Mouse (Mus musculus): ENCODE measurements around the gene Pitpnm2.

The Pitpnm2 gene

DNA sequence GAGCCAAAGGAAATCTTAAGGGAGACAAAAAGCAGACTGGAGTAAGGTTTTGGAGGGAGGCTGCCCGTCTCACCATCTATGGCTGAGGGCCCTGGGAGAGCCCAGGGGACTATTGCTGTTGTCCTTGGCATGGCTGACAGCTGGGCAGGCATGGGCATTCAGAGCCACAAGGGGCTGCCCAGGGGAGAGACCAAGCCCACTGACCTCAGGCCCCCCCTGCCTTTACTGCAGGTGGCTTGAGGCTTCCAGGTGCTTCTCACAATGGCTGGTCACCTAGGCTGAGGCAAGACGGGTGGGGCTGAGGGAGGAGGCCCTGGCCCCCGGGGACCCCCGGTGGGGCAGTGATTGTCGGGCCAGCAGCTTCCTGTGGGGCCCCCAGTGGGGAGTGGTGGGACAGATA lies 130.4 kb downstream of the Pitpnm2 start:
- DNase-seq: no peak

DNA sequence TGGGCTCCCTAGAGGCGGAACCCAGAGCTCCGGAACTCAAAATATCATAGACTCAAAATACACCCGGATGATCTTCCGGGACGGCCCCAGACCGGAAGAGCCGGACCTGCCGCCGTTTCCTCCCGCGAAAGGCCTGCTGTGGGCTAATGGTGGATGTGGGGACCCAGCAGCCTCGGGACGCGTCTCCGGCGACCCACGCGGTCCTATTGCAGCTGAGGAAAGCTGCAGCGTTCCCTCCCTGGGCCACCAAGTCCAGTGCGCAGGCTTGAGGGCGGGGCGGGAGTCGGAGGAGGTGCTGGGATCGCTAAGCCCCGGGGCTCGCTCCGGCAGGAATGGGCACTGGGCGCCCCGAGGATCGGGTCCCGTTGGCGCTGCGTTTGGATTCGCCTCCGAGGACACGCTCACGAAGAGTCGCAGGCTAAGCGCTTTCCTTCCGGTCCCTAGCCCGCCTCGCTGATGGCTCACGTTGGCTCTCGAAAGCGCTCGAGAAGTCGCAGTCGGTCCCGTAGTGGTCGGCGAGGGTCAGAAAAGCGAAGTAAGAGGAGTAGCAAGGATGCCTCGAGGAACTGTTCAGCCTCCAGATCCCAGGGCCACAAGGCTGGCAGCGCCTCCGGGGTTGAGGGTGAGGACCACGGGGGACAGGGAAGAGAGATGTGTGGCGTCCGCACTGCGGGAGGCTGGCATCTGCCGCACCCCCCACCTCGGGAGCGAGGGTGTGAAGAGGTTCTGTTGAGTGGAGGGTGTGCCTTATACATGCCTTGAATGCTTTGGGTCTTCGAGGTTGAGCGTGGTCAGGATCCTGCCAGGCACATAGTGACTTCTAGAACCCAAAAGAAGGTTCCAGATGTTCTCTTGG lies 133.3 kb downstream of the Pitpnm2 start, which contains the start of gene Arl6ip4:
Arl6ip4 (plus strand) TSS at position 100 of the 856 bp plus-strand sequence.
- peak; percentile 73 for DNase-seq

DNA sequence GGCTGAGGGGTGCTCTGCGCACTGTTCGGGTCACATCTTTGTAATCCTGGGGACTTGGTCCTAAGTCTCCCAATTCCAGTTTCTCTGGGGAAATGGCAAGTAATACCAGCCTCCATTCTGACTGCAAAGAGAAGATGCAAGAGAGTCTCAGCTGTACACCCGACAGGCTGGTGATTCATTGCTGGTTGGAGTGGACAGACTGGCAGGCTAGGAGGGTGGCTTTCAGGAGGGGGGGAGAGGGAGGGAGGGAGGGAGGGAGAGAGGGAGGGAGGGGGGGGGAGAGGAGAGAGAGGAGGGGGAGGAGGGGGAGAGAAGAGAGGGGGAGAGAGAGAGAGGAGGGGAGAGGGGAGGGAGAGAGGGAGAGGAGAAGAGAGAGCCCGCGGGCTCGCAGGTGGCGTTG lies 134.0 kb downstream of the Pitpnm2 start:
- DNase-seq: no peak

DNA sequence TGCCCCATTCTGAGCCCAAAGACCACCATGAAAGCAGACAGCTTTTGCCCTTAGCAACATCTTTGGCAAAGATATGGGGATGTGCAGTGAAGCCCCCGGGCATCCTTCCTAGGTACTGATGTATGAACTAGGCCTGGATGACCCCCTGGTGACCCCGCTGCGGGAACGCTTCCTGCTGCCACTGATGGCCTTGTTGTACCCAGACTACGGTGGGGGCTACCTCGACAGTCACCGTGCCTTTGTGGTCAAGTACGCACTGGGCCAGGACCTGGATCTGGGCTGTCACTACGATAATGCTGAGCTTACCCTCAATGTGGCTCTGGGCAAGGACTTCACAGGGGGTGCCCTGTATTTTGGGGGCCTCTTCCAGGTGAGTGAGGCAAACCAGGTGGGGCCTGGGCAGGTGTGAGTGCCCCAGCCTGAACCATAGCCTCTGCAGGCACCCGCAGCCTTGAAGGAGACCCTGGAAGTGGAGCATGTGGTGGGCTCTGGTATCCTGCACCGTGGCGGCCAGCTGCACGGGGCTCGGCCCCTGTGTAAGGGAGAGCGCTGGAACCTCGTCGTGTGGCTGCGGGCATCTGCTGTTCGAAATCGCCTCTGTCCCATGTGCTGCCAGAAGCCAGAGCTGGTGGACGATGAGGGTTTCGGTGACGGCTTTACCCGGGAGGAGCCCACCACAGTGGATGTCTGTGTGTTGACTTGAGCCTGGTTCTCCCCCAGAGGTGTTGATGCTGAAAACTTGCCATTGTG lies 135.1 kb downstream of the Pitpnm2 start:
- DNase-seq: no peak

DNA sequence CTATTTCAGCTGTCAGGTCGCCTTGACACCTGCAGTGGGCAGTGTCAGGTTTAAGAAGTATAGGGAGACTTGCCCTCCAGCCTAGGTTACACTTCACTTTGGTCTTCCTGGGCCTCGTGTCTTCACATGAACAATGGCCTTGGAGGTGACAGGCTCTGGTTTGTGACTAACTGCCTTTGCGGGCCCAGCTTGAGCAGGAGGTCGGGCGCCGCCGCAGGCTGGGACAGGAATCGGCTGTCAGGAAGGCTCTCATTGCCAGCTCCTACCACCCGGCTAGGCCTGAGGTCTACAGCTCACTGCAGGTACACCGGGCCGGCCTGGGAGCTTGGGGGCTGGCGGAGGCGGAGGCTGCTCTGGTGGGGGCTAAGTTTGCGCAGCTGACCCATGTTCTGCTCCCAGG lies 136.5 kb downstream of the Pitpnm2 start:
- peak; percentile 72 for DNase-seq

DNA sequence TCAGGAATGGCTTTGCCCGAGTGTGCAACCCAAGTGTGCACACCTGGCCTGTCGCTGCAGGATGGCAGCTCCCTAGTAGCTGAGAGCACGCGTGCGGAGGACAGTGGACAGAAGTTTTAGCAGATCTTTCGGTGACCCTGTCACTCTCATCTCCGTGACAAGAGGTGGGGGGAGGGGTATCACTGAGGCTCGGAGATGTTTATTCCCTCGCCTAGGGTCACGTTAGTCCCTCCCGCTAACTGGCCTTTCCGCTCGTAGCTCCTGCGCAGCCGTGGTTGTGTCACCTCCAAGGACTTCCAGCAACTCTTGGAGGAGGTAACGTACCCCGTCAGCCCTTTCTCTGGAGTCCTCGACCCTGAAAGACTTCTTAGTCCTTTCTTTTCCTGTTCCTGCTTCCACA lies 137.0 kb downstream of the Pitpnm2 start:
- peak; percentile 62 for DNase-seq

DNA sequence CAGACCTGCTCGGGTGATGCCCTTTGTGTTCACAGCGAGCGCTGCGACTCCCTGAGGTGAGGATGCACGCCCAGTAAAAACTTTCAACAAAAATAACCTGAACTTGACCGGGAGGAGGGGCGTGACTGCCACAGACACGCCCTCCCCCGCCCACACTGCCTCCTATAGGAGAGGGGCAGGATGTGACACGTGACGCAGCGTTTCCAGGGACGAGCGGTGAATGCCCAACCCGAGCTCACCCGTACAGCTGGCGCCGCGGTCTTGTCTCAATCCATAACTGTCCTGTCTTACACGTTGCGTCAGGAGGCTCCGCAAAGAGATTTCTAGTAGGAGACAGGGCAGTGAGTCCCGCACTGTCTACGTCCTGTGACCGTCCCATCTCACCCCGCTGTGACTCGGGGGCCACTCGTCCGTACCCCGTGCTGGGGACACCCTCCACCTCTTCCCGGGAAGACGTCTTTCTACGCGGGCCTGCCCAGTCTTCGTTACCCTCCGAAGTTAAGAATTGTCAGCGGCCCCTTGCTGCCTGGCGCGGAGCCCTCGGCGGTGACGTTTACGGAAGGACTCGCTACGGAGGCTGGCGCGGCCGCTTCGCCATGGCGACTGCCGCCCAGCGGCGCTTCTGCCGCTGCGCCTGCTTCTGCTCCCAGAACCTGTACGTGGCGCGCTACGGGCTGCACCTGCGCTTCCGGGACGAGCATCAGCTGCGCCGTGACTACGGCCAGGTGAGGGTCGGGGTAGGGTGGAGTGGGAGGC lies 137.6 kb downstream of the Pitpnm2 start, which contains the start of gene Ogfod2:
Ogfod2 (plus strand) TSS at position 556 of the 756 bp plus-strand sequence.
- peak; percentile 97 for DNase-seq

DNA sequence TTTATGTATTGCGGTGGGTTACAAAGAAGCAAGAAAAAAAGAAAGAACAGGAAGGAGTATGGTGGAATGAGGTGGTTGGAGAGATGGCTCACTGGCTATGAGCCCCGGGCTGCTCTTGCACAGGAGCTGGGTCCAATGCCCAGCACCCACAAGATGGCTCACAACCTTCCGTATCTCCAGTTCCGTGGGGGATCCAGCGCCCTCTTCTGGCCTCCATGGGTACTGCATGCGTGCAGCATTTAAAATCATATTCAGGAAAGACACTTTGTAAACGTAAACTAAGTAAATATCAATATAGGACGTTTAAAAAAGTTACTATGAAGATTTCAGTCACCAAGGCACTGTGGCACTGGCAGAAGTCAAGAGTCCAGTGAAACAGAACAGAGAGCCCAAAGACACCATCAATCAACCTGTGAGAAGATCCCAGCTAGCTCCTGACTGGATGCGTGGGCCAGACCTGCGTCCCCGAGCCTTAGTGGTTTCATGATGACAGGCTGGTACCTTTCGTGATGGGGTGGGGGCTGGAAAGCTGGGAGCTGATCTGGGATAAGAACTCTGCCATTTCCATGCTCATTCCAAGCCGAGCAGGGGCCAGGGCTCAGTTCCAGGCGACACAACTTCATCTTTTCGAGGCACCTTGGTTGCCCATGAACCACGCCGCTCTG lies 138.4 kb downstream of the Pitpnm2 start:
- DNase-seq: peak; percentile 63

DNA sequence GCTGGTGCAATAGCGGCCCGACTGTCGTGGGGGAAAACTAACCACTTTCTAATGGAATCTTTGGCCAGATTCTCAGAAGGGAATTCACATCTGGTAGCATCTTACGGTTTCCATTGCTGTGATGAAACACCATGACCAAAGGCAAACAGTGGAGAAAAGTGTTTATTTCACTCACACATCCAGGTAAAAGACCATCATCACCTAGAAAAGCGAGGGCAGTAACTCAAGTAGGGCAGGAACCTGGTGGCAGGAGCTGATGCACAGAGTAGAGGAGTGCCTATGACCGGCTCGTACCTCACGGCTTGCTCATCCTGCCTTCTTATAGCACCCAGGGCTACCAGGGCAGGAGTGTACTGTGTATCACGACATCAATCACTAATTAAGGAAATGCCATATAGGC lies 146.0 kb downstream of the Pitpnm2 start:
- no peak for DNase-seq

DNA sequence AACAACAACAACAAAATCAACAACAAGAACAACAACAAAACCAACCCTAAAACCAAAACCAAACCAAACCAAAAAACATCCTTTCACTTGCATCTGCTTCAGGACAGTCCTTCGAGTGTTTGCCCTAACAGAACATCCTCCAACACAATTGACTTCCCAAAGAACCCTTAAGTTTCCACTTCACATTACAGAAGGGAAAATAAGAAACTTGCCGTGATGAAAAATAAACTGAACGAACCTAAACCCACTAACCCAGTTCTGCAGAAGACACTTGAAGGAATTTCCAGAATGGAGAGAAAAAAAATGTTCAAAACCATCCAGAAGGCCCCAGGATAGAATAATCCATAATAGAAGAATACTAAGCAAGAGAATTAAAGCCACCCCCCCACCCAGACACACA lies 146.5 kb downstream of the Pitpnm2 start:
- no peak for DNase-seq

DNA sequence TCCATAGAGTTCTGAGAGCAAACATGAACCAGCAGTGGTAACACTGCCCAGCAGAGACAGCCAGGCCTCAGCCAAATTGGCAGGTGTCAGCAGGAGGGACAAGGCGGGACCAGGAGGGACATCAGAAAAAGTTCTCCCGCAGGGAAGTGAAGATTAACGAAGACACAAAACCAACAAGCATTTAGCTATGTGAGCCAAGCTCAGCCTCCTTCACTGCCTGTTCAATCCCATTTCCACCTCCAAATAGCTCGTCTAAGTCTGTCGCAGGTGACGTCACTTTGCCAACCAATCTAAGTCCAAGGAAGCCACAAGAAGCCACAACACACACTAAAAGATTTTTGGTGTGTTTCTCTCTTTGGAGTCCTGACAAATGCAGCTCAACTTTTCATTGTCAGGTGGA lies 147.2 kb downstream of the Pitpnm2 start:
- DNase-seq: no peak

DNA sequence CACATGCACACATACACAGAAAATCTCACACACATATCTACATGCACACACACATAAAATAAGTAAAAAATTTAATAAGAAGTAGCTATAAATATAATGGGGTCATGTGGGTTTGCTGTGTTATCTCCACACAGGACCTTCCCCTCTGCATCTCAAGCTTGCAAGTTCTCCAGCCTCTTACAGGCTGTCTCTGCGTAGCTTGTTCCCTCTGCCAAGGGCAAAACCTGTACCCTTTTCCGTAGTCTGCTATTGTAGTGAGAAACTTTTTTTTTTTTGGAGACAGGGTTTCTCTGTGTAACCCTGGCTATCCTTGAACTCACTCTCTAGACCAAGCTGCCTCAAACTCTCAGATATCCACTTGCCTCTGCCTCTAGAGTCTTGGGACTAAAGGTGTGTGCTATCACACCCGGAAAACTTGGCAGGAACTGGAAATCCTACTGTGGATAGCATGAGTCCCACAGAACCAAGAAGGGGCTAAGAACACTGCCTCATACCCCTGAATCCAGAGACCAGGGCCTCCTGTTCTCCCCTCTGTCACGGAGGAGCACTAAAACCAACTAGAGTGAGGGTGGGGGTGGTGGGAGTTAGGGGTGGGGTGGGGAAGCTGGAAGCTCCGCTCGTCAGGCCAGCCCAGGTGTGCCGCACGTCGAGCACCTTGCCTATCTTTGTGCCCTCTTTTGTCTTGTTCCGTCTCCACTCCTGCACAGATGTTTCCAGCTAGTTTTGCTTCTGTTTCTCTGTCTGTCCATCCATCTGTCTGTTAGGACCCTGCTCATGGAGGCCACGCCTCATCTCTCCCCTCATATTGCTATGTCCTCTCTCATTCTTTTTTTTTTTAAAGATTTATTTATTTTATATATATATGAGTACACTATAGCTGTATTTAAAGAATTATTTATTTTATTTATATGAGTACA lies 149.2 kb downstream of the Pitpnm2 start:
- DNase-seq: no peak

DNA sequence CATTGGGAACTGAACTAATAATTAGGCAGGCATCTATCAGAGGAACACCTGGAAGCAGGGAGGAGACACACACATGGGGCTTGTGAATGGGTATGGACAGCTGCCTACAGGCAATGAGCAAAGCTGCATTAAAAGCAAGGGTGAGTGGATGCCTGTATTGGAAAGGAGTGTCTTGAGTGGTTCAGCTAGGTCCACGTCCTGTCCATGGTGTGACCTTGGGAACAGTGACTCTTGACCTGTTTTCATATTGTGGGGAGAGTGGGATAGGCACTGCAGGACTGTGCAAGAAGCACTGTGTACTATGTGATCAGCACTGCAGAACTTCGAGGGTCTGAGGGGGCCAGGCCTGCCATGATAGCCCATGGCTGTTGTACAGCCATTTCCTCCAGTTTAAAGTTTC lies 150.6 kb downstream of the Pitpnm2 start:
- no peak for DNase-seq

DNA sequence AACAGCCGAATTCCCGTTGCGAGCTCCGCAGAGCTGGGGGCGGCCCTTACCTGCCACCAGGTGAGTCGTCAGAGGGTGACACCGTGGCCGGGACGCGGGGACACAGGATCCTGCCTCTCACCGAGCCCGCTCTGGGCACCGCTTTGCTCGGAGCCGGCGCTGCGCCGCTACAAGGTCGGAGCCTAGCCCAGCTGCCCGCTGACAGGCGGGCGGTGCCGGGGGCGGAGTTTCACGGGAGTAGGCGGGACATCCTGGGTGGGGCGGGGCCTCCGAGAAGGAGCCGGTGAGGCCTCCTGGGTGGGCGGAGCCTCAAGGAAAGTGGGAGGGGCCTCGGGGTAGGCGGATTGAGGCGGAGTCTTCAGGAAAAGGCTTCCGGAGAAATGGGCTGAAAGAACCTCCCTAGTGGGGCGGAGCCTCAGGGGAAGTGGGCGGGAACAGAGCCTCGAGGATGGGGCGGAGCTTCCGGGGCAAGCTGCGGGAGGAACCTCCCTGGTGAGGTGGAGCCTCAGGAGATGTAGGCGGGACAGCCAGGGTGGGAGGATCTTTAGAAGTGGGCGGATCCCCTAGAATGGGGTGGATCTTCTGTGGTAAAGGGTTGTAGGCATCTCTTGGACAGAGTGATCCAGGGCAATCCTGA lies 153.8 kb downstream of the Pitpnm2 start, which contains the start of gene Abcb9:
Abcb9 (minus strand) TSS at position 203 of the 637 bp plus-strand sequence.
- DNase-seq: peak; percentile 100

DNA sequence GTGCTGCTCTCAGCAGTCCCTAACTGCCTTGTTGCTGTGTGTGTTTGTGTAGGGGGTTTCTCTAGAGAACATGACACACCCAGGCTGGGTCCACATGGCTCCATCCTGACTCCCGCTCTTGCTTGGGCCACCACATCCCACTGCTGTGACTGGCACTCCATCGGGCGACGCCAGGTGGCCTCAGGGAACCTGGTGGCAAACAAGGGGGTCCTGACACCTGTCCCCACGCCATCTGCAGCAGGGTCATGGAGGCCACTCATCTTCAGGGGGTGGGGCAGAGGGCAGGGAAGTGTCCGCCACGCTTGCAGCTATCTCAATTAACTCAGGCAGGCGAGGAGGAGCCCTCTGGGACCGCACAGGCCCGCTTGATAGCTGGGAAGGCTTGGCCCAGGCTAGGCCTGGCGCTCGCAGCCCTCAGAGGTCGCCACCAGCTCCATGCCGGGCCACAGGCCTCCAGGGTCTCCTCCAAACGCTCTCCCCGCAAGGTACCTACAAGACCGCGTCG lies 154.4 kb downstream of the Pitpnm2 start:
- DNase-seq: peak; percentile 42

DNA sequence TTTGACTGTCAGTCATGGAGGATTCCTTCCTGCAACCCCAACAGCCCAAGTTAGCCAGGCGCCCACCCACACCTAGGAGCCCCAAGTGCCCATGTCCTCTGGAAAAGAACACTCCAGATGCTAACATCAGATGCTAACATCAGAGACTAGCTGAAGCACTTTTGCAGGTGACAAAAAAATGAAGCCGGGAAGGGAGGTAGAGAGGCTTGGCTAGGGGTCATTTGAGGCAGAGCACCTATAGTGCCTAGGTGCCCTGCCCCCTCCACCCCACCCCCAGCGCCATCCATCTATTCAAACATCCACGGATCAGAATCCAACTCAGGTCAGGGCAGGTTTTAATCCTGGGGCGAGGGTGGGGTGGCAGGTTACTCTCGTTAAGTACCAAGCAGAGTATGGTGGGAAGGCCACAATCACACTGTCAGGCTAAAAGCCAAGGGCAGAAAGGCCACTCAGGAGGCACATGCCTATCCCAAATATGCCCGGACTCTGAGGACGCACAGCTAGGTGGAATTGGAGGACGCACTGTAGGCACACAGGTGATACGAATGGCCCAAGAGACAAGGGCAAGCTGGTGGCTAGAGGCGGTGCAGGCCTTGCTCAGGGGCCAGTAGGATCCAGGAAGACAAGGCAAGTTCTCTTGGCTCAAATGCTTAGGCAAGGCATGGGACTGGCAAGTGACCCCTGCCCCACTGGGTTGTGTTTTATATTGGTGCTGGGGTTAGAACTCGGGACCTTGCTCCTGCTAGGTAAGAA lies 155.5 kb downstream of the Pitpnm2 start:
- DNase-seq: no peak

DNA sequence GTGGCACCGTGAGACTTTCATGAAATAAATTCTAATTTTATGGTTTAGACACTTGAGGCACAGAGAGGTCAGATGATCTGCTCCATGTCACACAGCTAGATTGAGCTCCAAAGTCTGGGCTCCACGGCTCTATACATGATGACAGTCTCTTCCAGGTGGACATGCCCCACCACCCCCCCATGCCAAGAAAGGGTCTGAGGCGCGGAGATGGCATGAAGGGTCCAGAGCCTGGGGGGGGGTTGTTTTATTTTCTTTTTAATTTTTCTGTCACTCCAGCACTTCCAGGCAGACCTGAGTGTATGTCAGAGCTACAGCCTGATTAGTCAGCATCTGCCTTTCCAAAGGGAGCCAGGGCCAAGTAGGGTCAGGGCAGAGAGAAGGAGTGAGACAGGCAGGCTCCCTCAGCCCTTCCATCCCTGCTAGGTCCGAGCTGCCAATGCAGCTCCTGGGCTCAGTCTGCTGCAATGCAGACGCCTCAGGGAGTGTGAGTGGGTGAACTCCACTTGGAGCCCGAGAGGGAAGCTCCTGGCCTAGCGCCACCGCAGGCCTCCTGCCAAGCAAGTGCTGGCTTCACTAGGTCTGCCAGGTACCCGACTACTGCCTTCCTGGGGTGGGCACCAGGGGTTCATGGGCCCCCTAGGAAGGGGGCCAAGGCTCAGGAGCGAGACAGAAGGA lies 156.3 kb downstream of the Pitpnm2 start:
- peak; percentile 84 for DNase-seq

DNA sequence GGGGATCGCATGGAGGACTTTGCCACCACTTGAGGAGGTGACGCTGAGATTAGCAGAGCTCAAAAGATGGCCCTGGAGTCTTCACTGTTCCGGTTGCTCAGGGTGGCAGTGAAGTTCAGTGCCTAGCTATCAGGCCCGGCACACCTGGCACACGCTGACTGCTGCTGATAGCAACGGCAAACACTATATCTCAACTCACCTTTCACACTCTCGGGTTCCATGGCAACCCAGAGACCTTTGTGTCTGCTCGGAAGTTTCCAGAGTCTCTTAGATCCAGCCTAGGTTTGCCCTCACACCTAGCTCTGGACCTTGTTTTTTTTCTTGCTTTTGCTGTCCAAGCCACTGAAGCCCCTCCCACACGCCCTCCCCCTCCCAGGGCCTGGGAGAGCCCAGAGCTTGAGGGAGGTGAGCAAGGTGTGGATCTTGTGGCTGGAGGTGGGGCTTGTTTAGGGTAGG lies 157.6 kb downstream of the Pitpnm2 start:
- no peak for DNase-seq

DNA sequence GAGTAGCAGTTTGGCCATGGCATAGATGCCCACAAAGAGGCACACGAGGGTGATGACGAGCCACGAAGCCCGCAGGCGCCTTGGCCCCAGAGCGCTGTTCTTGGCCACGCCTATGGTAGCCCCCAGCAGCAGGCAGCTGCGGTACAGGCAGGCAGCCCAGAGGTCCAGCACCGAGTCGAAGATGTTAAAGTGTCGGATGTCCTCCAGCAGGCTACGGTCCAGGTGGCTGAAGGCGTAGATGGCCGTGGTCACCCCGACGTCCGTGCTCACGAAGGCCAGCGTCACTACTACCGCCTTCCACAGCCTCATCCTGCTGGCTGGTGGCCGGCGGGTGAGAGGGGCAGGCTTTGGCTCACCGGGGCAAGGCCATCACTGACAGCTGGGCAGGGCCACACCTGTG lies 159.7 kb downstream of the Pitpnm2 start:
- no peak for DNase-seq
